Mouse (Mus musculus): ENCODE results near the gene Rps27rt.

DNA sequence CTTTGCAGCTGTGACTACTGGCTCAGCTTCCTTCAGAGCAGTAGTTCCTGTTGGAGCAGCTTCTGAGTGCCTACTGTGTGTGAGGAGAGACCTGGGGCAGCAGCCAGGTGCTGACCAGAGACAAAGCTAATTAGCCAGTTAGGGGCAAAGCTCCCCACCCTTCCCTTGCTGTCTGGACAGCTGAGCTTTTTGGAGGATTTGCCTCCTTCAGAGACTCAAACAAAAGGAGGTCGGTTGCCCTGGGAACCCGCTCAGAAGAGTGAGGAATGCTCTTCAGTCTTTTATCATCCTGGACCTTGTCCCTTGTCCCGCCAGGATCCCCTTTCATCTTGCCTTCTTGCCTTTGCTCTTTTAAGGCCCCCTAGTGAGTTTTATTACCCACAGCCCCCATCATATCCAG is 46.8 kb upstream of the Rps27rt start:
- TF ChIP-seq POLR2A (IDR thresholded peaks at IDR 0.05; ENCODE audit: extremely low read depth, insufficient read depth, low read length) = no peak
- TF ChIP-seq CTCF (IDR thresholded peaks at IDR 0.05; ENCODE audit: low read depth, low read length) = no peak
